Mouse (Mus musculus) thymus, postnatal 14 days (tissue): ENCODE measurements at regions not wholly inside any gene's neighbourhood (a gene's known extent, or its start where the extent isn't known, plus 50 kb on each side); places are given as distances from the start of the nearest gene placed in this dataset.

Source experiments
- DNase-seq: peaks from one replicate; pipeline ENCODE4 v3.0.0; 2021

GRCm38 (mm10) chr17:88116321-88116720, 51.2 kb upstream of the Fbxo11 start:
- no peak for DNase-seq

GRCm38 (mm10) chr17:88118714-88119113, 53.6 kb upstream of the Fbxo11 start:
- no peak for DNase-seq

- no peak for DNase-seq
These were observed 58.6 kb upstream of the Fbxo11 start for GRCm38 (mm10) chr17:88123711-88124110.

- no peak for DNase-seq
These were observed 62.0 kb upstream of the Fbxo11 start for GRCm38 (mm10) chr17:88127126-88127525.

- DNase-seq: no peak
These were observed 66.2 kb upstream of the Fbxo11 start for GRCm38 (mm10) chr17:88131297-88131696.

GRCm38 (mm10) chr17:88131980-88132379, 66.9 kb upstream of the Fbxo11 start:
- no peak for DNase-seq

GRCm38 (mm10) chr17:88132601-88133346, 67.7 kb upstream of the Fbxo11 start:
- DNase-seq: peak; percentile 31

- DNase-seq: no peak
These were observed 69.5 kb upstream of the Fbxo11 start for GRCm38 (mm10) chr17:88134546-88134945.

GRCm38 (mm10) chr17:88141538-88141937, 76.4 kb upstream of the Fbxo11 start:
- DNase-seq: no peak

GRCm38 (mm10) chr17:88142003-88142402, 76.9 kb upstream of the Fbxo11 start:
- no peak for DNase-seq

- no peak for DNase-seq
These were observed 77.7 kb upstream of the Fbxo11 start for GRCm38 (mm10) chr17:88142809-88143208.

- DNase-seq: no peak
These were observed 78.4 kb upstream of the Fbxo11 start for GRCm38 (mm10) chr17:88143378-88143943.

- no peak for DNase-seq
These were observed 93.5 kb upstream of the Fbxo11 start for GRCm38 (mm10) chr17:88158550-88158949.

GRCm38 (mm10) chr17:88159212-88159668, 94.1 kb upstream of the Fbxo11 start:
- no peak for DNase-seq

GRCm38 (mm10) chr17:88159851-88160676, 95.0 kb upstream of the Fbxo11 start:
- DNase-seq: no peak

GRCm38 (mm10) chr17:88160677-88161001, 95.5 kb upstream of the Fbxo11 start:
- no peak for DNase-seq

GRCm38 (mm10) chr17:88161766-88162165, 96.7 kb upstream of the Fbxo11 start:
- DNase-seq: no peak

- no peak for DNase-seq
These were observed 99.7 kb upstream of the Fbxo11 start for GRCm38 (mm10) chr17:88164805-88165204.

GRCm38 (mm10) chr17:88165811-88166210, 100.7 kb upstream of the Fbxo11 start:
- no peak for DNase-seq

GRCm38 (mm10) chr17:88168262-88169096, 103.4 kb upstream of the Fbxo11 start:
- no peak for DNase-seq

- no peak for DNase-seq
These were observed 106.5 kb upstream of the Fbxo11 start for GRCm38 (mm10) chr17:88171606-88172005.

- DNase-seq: no peak
These were observed 108.4 kb upstream of the Fbxo11 start for GRCm38 (mm10) chr17:88173354-88174032.
